Mouse (Mus musculus) kidney, adult 11 months (tissue): ENCODE measurements at regions not wholly inside any gene's neighbourhood (a gene's known extent, or its start where the extent isn't known, plus 50 kb on each side); places are given as distances from the start of the nearest gene placed in this dataset.

ENCODE experiments used
- DNase-seq: peaks from one replicate; pipeline ENCODE4 v3.0.0; 2022

GRCm38 (mm10) chr10:8018229-8019026 is 62.4 kb upstream of the Tab2 start:
- no peak for DNase-seq

GRCm38 (mm10) chr10:8016741-8017140 is 60.7 kb upstream of the Tab2 start:
- DNase-seq: no peak

DNA sequence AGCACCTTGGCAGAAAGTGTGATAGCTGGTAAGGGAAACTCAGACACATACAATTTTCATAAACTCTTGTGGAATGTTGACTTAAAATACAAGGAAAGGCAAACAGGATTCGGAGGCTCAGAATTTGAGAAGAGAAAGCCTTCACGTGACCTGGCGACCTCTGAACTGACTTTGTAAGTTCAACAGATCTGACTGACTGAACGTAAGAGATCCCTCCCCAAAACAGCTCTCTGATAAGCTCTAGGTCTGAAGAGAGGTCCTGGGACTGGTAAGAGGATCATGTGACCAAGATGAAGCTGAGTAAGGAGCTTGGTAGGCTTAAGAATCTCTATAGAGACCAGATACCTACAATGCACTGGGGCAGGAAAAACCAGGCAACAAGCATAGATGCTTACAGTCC is 55.7 kb upstream of the Tab2 start:
- no peak for DNase-seq

DNA sequence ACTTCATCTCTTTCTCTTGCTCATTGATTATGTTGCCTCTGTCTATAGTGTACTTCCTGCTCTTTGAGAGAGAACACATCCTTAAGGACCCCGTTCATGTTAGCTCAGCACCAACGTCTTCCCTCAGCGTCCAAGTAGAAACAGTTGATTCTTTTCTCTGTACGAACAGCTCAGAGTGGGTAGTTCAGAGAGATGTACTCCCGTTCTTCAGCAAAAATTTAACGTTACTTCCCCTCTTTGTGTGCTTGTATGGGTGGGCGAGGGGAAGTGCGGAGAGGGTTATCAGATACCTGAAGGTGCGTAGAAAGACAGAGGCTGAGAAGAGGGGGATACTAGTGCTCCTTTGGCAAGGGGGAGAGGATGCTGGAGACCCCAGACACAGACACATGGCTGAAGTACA is 55.1 kb upstream of the Tab2 start:
- no peak for DNase-seq

DNA sequence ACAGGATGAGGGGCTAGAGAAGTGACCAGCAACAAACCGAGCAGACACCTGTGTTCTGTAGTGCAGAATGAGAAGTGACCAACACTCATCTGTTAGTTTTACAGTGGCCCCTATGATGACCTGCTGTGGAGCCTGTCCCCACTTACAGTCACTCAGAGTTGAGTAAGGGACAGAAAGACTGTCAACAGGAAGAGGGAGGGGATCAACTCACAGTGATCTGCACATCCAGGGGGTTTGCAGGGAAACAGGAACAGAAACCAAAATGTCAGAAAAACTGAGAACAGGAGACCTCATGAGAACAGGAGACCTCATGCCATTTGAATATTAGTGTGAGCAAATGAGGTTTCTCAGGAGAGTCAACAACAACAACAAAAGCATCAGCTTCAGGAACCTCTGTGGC is 53.8 kb upstream of the Tab2 start:
- DNase-seq: no peak

DNA sequence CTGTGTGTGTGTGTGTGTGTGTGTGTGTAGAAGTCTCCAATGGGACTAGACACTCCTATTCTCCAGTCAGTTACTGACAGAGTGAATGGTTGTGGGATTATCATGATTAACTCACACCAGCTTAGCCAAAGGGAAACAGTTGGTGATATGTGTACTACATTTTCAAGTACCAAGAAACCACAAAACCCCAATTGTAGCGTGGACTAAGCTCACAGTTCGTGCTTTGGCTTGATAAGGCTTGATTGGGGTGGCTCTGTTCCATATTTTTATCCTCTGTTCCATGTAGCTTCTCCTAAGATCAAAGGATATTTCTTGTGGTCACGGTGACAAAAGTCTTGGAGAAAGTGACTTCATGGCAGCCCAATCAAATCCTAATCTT is 51.9 kb upstream of the Tab2 start:
- no peak for DNase-seq

- no peak for DNase-seq
Observed at GRCm38 (mm10) chr10:8007286-8007989, 51.4 kb upstream of the Tab2 start.
